Mouse (Mus musculus): Measurements from ENCODE around the gene Gm6169.
"Not testable (repeated sequence)": the region's sequence is repeated elsewhere in the genome, so short reads cannot be mapped to it uniquely, and the experiment has no call there.

- TF ChIP-seq POLR2AphosphoS2 (IDR thresholded peaks at IDR 0.05; ENCODE audit: low read depth, low read length); CTCF (conservative IDR thresholded peaks at IDR 0.05 in 1 of 2, IDR thresholded peaks at IDR 0.05 in 1 of 2; ENCODE audit: low read depth in 2 of 2, low read length in 2 of 2); PAX5 (IDR thresholded peaks at IDR 0.05; ENCODE audit: low read length); POLR2A (IDR thresholded peaks at IDR 0.05; ENCODE audit: low read depth, low read length); EP300 (IDR thresholded peaks at IDR 0.05; ENCODE audit: low read length); ETS1 (conservative IDR thresholded peaks at IDR 0.05; ENCODE audit: low read depth, low read length); ZKSCAN1 (IDR thresholded peaks at IDR 0.05; ENCODE audit: borderline replicate concordance, low read depth, low read length): not testable (repeated sequence)
These were observed 30.6 kb upstream of the Gm6169 start for GRCm38 (mm10) chr13:97129654-97130053.

Data from CH12.LX (cell line).